Mouse (Mus musculus) frontal cortex, postnatal 14 days (tissue): ENCODE measurements around the gene Igf1r.

Experiments
- DNase-seq, 2 experiments: peaks; one replicate each; pipeline ENCODE4 v3.0.0; 2022; ENCODE audit warnings: low spot score in 2 of 2

Gene Igf1r

DNA sequence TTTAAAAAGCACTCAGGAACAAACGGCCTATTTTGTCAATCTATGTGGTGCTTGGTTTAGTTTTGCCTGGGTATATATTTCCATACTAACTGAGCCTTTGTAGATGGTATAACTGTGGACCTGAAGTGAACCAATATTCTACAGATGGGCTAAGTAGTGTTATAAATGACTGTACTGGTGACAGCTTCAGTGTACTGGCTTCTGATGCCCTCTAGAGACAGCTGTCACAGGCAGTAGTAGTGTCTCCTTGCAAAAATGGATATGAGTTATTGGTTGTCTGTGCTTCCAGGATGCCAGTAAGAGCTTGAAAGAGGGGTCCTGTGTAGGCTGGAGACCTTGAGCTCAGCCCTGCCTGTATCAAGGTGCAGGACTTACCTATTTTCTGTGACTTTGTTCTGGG lies 227.0 kb downstream of the Igf1r start:
- DNase-seq = no peak

GRCm38 (mm10) chr7:68181104-68181503 lies 228.5 kb downstream of the Igf1r start:
- no peak for DNase-seq

DNA sequence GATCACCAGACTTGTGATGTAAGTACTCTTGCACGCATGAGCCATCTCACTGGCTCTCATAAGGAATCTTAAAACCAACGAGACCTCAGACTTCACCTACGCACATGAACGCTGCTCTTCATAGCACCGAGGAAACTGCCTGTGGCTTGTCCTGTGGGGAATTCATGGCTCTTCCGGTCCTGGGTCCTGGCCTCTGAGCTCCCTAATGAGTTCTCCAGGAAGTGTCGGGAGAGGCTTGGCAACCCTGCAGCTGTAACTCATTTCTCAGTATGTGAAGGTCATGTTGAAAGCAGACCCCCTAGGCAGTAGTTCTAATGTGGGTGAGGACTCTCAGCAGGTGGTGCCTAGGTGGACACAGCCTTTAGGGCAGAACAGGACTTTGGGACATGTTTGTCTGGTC lies 229.4 kb downstream of the Igf1r start:
- DNase-seq = no peak

- DNase-seq = no peak
Measured at GRCm38 (mm10) chr7:68182773-68183172, 230.1 kb downstream of the Igf1r start.

DNA sequence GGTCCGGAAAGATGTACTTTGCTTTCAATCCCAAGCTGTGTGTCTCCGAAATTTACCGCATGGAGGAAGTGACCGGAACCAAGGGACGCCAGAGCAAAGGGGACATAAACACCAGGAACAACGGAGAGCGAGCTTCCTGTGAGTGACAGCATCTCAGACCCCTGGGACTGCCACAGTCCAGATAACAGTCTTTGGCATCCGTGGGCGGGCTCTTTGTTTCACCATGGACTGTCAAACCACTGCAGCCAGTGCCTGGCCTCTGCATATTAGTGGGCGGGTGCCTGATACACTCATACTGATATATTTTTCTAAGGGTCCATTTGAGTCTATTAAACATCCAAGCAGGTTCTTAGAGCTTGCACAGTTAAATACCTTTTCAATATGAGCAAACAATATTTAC lies 230.8 kb downstream of the Igf1r start:
- no peak for DNase-seq

DNA sequence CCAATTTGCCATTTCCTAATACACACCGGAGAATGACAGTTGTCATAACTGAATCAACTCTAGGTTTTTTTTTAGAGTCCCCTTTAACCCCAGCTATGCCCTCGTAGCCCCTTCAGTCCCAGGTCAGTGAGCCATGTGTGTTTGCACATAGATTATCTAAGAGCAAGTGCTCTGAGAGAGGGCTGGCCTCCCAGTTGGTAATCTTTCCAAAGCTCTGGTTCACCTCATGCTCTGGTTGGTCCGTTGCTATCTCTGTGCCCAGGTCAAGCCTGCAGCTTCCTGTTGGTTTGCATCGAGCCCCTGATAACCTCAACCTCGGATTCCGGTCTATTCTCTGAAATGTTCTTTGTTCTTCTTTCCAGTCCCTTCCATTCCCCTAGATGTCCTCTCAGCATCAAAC lies 236.6 kb downstream of the Igf1r start:
- no peak for DNase-seq

DNA sequence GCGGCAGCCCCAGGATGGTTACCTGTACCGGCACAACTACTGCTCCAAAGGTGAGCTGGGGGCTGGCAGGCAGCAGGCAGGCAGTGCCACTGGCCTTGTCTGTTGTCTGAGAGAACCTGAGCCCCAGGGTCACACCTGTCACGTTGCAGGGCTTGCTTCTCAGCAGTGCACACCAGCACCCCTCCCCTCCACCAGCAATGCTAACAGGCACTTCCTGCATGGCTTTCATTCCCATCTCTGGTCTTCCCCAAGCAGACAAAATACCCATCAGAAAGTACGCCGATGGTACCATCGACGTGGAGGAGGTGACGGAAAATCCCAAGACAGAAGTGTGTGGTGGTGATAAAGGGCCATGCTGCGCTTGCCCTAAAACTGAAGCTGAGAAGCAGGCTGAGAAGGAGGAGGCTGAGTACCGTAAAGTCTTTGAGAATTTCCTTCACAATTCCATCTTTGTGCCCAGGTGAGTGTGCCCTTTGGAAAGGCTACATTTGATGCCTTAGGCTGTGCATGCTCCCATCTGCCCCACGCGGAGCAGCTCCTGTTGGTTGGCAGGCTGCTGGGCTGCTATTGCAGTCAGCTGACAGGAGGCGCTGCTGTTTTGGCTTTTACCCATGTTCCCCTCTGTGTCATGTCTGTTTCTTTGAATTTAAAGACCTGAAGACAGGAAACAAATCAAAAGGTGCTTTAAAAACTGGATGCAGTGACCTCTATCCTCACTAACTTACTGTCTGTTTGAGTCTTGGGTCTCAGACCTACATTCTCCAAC lies 237.2 kb downstream of the Igf1r start:
- no peak for DNase-seq

GRCm38 (mm10) chr7:68193958-68194695 lies 241.5 kb downstream of the Igf1r start:
- no peak for DNase-seq

- no peak for DNase-seq
Measured at GRCm38 (mm10) chr7:68199609-68200008, 247.0 kb downstream of the Igf1r start.

DNA sequence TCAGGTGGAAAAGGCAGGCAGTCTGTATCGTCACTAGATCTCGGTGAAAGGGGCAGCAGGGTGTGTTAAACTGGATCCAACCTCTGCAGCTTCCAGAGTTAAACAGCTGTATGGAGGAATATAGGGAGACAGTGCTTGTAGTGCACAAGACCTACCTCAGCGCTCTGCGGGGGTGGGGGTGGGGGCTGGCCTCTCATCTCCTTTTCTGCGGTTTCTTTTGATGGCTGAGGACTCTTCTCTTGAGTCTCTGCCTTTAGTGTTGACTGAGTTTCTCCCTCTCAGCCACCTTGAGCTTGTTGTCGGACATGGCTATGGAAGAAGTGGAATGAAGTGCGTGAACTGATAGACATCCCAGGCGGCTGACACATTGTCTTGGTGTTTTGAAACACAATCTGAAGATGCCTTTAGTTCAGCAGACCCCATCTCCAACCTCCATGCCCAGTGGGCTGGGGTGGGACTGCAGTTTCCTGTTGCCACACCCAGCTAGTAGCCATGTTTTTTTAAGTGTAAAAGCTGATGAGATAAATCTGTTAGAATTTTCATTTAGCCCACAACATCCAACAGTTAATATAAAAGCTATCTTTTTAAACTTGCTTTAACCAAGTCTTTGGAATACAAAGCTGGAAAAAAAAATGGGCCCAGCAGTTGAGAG lies 253.3 kb downstream of the Igf1r start:
- DNase-seq = no peak

- DNase-seq = no peak
Measured at GRCm38 (mm10) chr7:68209039-68209438, 256.4 kb downstream of the Igf1r start.

- no peak for DNase-seq
Measured at GRCm38 (mm10) chr7:68210417-68210816, 257.8 kb downstream of the Igf1r start.

GRCm38 (mm10) chr7:68211883-68212282 lies 259.3 kb downstream of the Igf1r start:
- DNase-seq = no peak

DNA sequence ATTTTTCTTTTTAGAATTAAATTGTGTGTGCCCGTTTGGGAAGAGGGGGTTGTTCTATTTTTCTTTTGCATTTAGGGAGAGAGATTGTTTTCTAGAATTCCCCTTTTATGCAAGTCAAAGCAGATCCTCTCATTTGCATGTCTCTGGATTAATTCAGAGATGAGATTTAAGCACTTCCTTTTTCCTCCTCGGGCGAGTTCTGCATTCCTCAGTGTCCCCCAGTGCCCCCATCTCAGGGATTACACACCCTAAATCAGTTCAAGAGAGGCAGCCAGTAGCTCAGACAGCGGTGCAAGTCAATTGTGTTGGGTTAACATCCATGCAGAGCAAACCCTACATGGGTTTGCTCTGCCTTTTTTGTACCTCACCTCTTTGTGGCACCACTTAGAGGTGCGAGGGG lies 261.2 kb downstream of the Igf1r start:
- no peak for DNase-seq

- no peak for DNase-seq
Measured at GRCm38 (mm10) chr7:68215522-68216070, 263.0 kb downstream of the Igf1r start.

- DNase-seq = no peak
Measured at GRCm38 (mm10) chr7:68218879-68219278, 266.3 kb downstream of the Igf1r start.

- DNase-seq = no peak
Measured at GRCm38 (mm10) chr7:68221677-68222230, 269.1 kb downstream of the Igf1r start.

- DNase-seq = no peak
Measured at GRCm38 (mm10) chr7:68223356-68223808, 270.8 kb downstream of the Igf1r start.

DNA sequence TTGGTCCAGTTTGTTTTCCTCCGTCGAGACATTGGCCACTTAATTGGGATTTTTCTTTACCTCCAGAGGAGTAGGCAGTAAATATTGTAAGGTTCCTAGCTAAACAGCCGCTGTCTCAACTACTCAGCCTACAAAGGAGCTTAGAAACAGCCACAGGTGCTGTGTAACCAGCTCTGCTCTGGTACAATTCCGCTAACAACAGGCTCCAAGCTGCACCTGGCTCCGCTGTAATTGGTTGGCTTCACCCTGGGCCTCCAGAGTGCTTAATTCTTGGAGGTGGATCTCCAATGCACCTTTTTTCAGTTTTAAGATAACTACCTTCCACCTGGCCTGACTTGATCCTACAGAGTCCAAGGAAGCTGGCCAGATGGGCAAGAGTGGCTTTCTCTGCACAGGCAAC lies 271.4 kb downstream of the Igf1r start:
- no peak for DNase-seq

- DNase-seq = peak in 1 of 2 experiments; percentile 10
Measured at GRCm38 (mm10) chr7:68225427-68226054, 272.9 kb downstream of the Igf1r start.

GRCm38 (mm10) chr7:68227021-68227420 lies 274.4 kb downstream of the Igf1r start:
- DNase-seq = no peak

DNA sequence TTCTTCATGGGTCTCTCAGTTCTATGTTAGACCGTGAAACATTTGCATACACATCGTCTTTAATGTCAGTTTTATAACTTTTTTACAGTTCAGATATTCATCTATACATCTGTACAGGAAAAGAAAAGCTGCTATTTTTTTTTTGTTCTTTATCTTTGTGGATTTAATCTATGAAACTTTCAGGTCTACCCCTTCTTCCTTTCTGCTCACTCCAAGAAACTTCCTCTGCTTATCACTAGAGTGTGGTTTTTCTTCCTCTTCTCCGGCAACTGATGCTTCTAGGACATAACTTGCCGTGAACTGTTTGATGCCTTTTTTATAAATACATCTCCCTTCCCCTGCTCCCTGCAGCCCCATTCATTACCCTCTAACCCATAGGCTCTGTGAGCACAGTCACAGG lies 275.0 kb downstream of the Igf1r start:
- no peak for DNase-seq
